Mouse (Mus musculus) intestine, postnatal 0 days (tissue): ENCODE results near the gene Faah. TPM values are rescaled to one million over a fixed set of nuclear protein-coding genes. Genes with fewer than 3 reads are reported as not detected.

Experiments
- ATAC-seq: fragments of 200-750 bp; cut with Nextera tagmentation; 2 replicates; pipeline ENCODE4 v1.8.0; 2017; ENCODE audit warnings: mild to moderate bottlenecking, moderate TSS enrichment, moderate library complexity
- H3K27ac ChIP-seq: fragments of 300-500 bp; sonication (generic); 2 replicates; pipeline ENCODE4 v1.5.1; 2014; ENCODE audit warnings: mild to moderate bottlenecking, low read depth, low read length, moderate library complexity
- H3K27me3 ChIP-seq: fragments of 300-500 bp; sonication (generic); replicated peaks from 2 replicates; pipeline ENCODE4 v1.6.1; 2014; ENCODE audit warnings: low read length, mixed read lengths; ENCODE audit not compliant: control insufficient read depth, insufficient read depth
- H3K36me3 ChIP-seq: fragments of 300-500 bp; sonication (generic); 2 replicates; pipeline ENCODE4 v1.6.1; 2014; ENCODE audit warnings: mild to moderate bottlenecking, moderate library complexity; ENCODE audit not compliant: control insufficient read depth, insufficient read depth
- H3K4me1 ChIP-seq: fragments of 300-500 bp; sonication (generic); replicated peaks from 2 replicates; pipeline ENCODE4 v1.6.1; 2014; ENCODE audit warnings: antibody characterized with exemption, low read length, mixed read lengths; ENCODE audit not compliant: control insufficient read depth, insufficient read depth
- H3K4me2 ChIP-seq: fragments of 300-500 bp; sonication (generic); replicated peaks from 2 replicates; pipeline ENCODE4 v1.6.1; 2014; ENCODE audit warnings: low read depth, mild to moderate bottlenecking, moderate library complexity
- H3K4me3 ChIP-seq: fragments of 300-500 bp; sonication (generic); 2 replicates; pipeline ENCODE4 v1.5.1; 2014; ENCODE audit warnings: low read depth, low read length
- H3K9ac ChIP-seq: fragments of 300-500 bp; sonication (generic); 2 replicates; pipeline ENCODE4 v1.6.1; 2014; ENCODE audit warnings: mild to moderate bottlenecking, low read depth, low read length
- H3K9me3 ChIP-seq: fragments of 300-500 bp; sonication (generic); 2 replicates; pipeline ENCODE4 v1.6.1; 2016; ENCODE audit warnings: mixed run types; ENCODE audit not compliant: control insufficient read depth
- CTCF ChIP-seq: sonication (generic); IDR thresholded peaks from 2 replicates; pipeline ENCODE4 v1.5.1; 2016; ENCODE audit warnings: low read depth, mild to moderate bottlenecking, control low read depth, antibody characterized with exemption, moderate library complexity
- WGBS: fragments of 180-500 bp; shearing (Covaris S2); extraction: QIAGEN DNeasy Blood & Tissue Kit; methylation state at CpG from one replicate; pipeline ENCODE4 v1.1.7; 2014; 5-methylcytosine and 5-hydroxymethylcytosine counted together
- polyA plus RNA-seq: library from polyadenylated mRNA; unstranded; fragments of >200 nt; fragmentation: Nextera tagmentation; extraction: Ambion mirVana; gene quantifications from 2 replicates; pipeline ENCODE4 v1.2.1, GENCODE M21; 2015

Gene Faah
- polyA plus RNA-seq, 1 experiment from 2014 or later, result 105 TPM

- peak overlapping the region; percentile 76 for H3K4me3 ChIP-seq
- peak overlapping the region; percentile 91 for H3K4me2 ChIP-seq
- no peak for ATAC-seq
- WGBS, result 61% methylated on average over 8 of the region's 8 CpGs
- H3K27me3 ChIP-seq, result peaks cover 2% of the 10 kb centered on the region; the same call in 1 of the 2 replicates
- H3K36me3 ChIP-seq, result no peaks in the 10 kb centered on the region; the same call in 1 of the 2 replicates
- peak overlapping the region; percentile 84 for H3K27ac ChIP-seq
- peak overlapping the region; percentile 79 for H3K9ac ChIP-seq
- H3K9me3 ChIP-seq, result no peaks in the 10 kb centered on the region
- H3K4me1 ChIP-seq, result no peaks in the 10 kb centered on the region; the same call in none of the 2 replicates
- TF ChIP-seq CTCF, result no peak
Observed at GRCm38 (mm10) chr4:116015996-116016395, 1.7 kb downstream of the Faah start.

- no peaks in the 10 kb centered on the region; the same call in 1 of the 2 replicates for H3K36me3 ChIP-seq
- H3K27me3 ChIP-seq, result peaks cover 2% of the 10 kb centered on the region; the same call in 1 of the 2 replicates
- no peaks in the 10 kb centered on the region; the same call in none of the 2 replicates for H3K4me1 ChIP-seq
- ATAC-seq, result no peak
- no peak for TF ChIP-seq CTCF
- H3K27ac ChIP-seq, result no peak overlapping the region
- WGBS, result 83% methylated on average over 5 of the region's 5 CpGs
- peak overlapping the region; percentile 76 for H3K4me3 ChIP-seq
- no peaks in the 10 kb centered on the region for H3K9me3 ChIP-seq
- H3K9ac ChIP-seq, result no peak overlapping the region
- peak overlapping the region; percentile 91 for H3K4me2 ChIP-seq
Observed at GRCm38 (mm10) chr4:116015502-116015901, 2.2 kb downstream of the Faah start.

GRCm38 (mm10) chr4:116010186-116010585, 7.5 kb downstream of the Faah start:
- H3K4me2 ChIP-seq, result no peak overlapping the region
- no peak overlapping the region for H3K4me3 ChIP-seq
- H3K27ac ChIP-seq, result no peak overlapping the region
- WGBS, result 60% methylated on average over 8 of the region's 8 CpGs
- no peaks in the 10 kb centered on the region for H3K9me3 ChIP-seq
- no peaks in the 10 kb centered on the region; the same call in 1 of the 2 replicates for H3K4me1 ChIP-seq
- peaks cover 5% of the 10 kb centered on the region; the same call in 1 of the 2 replicates for H3K36me3 ChIP-seq
- TF ChIP-seq CTCF, result no peak
- no peak overlapping the region for H3K9ac ChIP-seq
- ATAC-seq, result no peak
- no peaks in the 10 kb centered on the region for H3K27me3 ChIP-seq

GRCm38 (mm10) chr4:116001206-116001605, 16.5 kb downstream of the Faah start:
- Histone ChIP-seq H3K4me1 (no peaks in the 10 kb centered on the region), H3K4me3 (no peak overlapping the region), H3K9ac (no peak overlapping the region), H3K27ac (no peak overlapping the region), H3K4me2 (no peak overlapping the region), H3K27me3 (no peaks in the 10 kb centered on the region), H3K9me3 (no peaks in the 10 kb centered on the region), H3K36me3 (peaks cover 59% of the 10 kb centered on the region)
- no peak for ATAC-seq
- 65% methylated on average over 4 of the region's 4 CpGs for WGBS
- no peak for TF ChIP-seq CTCF

- Histone ChIP-seq H3K36me3 (peaks cover 59% of the 10 kb centered on the region), H3K4me2 (no peak overlapping the region), H3K9ac (no peak overlapping the region), H3K9me3 (no peaks in the 10 kb centered on the region), H3K4me3 (no peak overlapping the region), H3K27me3 (no peaks in the 10 kb centered on the region), H3K4me1 (no peaks in the 10 kb centered on the region), H3K27ac (no peak overlapping the region)
- WGBS, result 38% methylated on average over 6 of the region's 6 CpGs
- TF ChIP-seq CTCF, result no peak
- ATAC-seq, result no peak
Observed at GRCm38 (mm10) chr4:116000671-116001070, 17.1 kb downstream of the Faah start.

- Histone ChIP-seq H3K9ac (no peak overlapping the region), H3K4me2 (no peak overlapping the region), H3K9me3 (no peaks in the 10 kb centered on the region), H3K27me3 (no peaks in the 10 kb centered on the region), H3K36me3 (peaks cover 28% of the 10 kb centered on the region; the same call in 1 of the 2 replicates), H3K27ac (no peak overlapping the region), H3K4me1 (no peaks in the 10 kb centered on the region), H3K4me3 (no peak overlapping the region)
- no peak for ATAC-seq
- no peak for TF ChIP-seq CTCF
- whole genome bisulfite sequencing, result 51% methylated on average over 4 of the region's 4 CpGs
Observed at GRCm38 (mm10) chr4:115996729-115997128, 21.0 kb downstream of the Faah start.

- H3K27ac ChIP-seq, result peak overlapping the region; percentile 35
- no peak overlapping the region for H3K4me2 ChIP-seq
- H3K4me3 ChIP-seq, result no peak overlapping the region
- no peak overlapping the region for H3K9ac ChIP-seq
- no peaks in the 10 kb centered on the region for H3K4me1 ChIP-seq
- no peaks in the 10 kb centered on the region for H3K27me3 ChIP-seq
- no peak for ATAC-seq
- no peak for TF ChIP-seq CTCF
- peaks cover 20% of the 10 kb centered on the region; the same call in 1 of the 2 replicates for H3K36me3 ChIP-seq
- 77% methylated on average over 2 of the region's 2 CpGs for WGBS
- no peaks in the 10 kb centered on the region for H3K9me3 ChIP-seq
Observed at GRCm38 (mm10) chr4:115995376-115995730, 22.4 kb downstream of the Faah start.
